Mouse (Mus musculus) myocyte (in vitro differentiated cells): ENCODE measurements around the gene Krt9. TPM values are rescaled to one million over a fixed set of nuclear protein-coding genes. Genes with fewer than 3 reads are reported as not detected.

Source experiments
- H3K27me3 ChIP-seq: one replicate; pipeline ENCODE4 v1.6.1; 2011; ENCODE audit not compliant: control insufficient read depth, insufficient read depth, insufficient read length
- H3K36me3 ChIP-seq: one replicate; pipeline ENCODE4 v1.6.1; 2011; ENCODE audit not compliant: control insufficient read depth, insufficient read depth
- H3K4me2 ChIP-seq: one replicate; pipeline ENCODE4 v1.6.1; 2011; ENCODE audit warnings: low read depth, control low read depth
- H3K4me3 ChIP-seq: one replicate; pipeline ENCODE4 v1.5.1; 2011; ENCODE audit warnings: mild to moderate bottlenecking, control low read depth, moderate library complexity
- H3K79me2 ChIP-seq: one replicate; pipeline ENCODE4 v1.6.1; 2011; ENCODE audit not compliant: control insufficient read depth, insufficient read depth
- H3ac ChIP-seq: one replicate; pipeline ENCODE4 v1.6.1; 2011; ENCODE audit not compliant: control insufficient read depth, insufficient read length
- CEBPB ChIP-seq: IDR thresholded peaks from 2 replicates; pipeline ENCODE4 v1.6.1; 2011; ENCODE audit warnings: mild to moderate bottlenecking, moderate library complexity; ENCODE audit not compliant: poor library complexity, insufficient read depth, severe bottlenecking
- E2F4 ChIP-seq: IDR thresholded peaks from one replicate; pipeline ENCODE4 v1.6.1; 2011; ENCODE audit warnings: mild to moderate bottlenecking, control low read depth, moderate library complexity; ENCODE audit not compliant: insufficient read depth
- MAX ChIP-seq: IDR thresholded peaks from one replicate; pipeline ENCODE4 v1.6.1; 2011; ENCODE audit warnings: low read depth, mild to moderate bottlenecking, control low read depth
- MYOD1 ChIP-seq, 3 experiments: IDR thresholded peaks; one replicate each; pipeline ENCODE4 v1.6.1; 2011; ENCODE audit warnings: control low read depth in 2 of 3, low read depth in 2 of 3, mild to moderate bottlenecking in 2 of 3, moderate library complexity in 1 of 3; ENCODE audit not compliant: insufficient read length in 2 of 3, control insufficient read depth in 1 of 3
- MYOG ChIP-seq, 3 experiments: IDR thresholded peaks; one replicate each; pipeline ENCODE4 v1.6.1; 2011; ENCODE audit warnings: control low read depth in 2 of 3, low read depth in 2 of 3, mild to moderate bottlenecking in 2 of 3; ENCODE audit not compliant: insufficient read length in 2 of 3, control insufficient read depth in 1 of 3, insufficient read depth in 1 of 3
- POLR2A ChIP-seq: IDR thresholded peaks from one replicate; pipeline ENCODE4 v1.6.1; 2011; ENCODE audit warnings: low read depth, mild to moderate bottlenecking, control low read depth, moderate library complexity; ENCODE audit not compliant: insufficient read length
- POLR2AphosphoS2 ChIP-seq: IDR thresholded peaks from one replicate; pipeline ENCODE4 v1.6.1; 2011; ENCODE audit warnings: low read depth, control low read depth; ENCODE audit not compliant: insufficient read length
- REST ChIP-seq: IDR thresholded peaks from one replicate; pipeline ENCODE4 v1.6.1; 2011; ENCODE audit warnings: mild to moderate bottlenecking, control low read depth, moderate library complexity; ENCODE audit not compliant: insufficient read depth, insufficient read length
- SRF ChIP-seq: IDR thresholded peaks from one replicate; pipeline ENCODE4 v1.6.1; 2011; ENCODE audit warnings: low read depth; ENCODE audit not compliant: control insufficient read depth, insufficient read length
- TCF12 ChIP-seq: IDR thresholded peaks from one replicate; pipeline ENCODE4 v1.6.1; 2011; ENCODE audit warnings: mild to moderate bottlenecking, control low read depth; ENCODE audit not compliant: poor library complexity, insufficient read depth, severe bottlenecking
- TCF3 ChIP-seq: IDR thresholded peaks from one replicate; pipeline ENCODE4 v1.6.1; 2011; ENCODE audit warnings: low read depth, control low read depth; ENCODE audit not compliant: insufficient read length
- USF1 ChIP-seq: IDR thresholded peaks from one replicate; pipeline ENCODE4 v1.6.1; 2011; ENCODE audit warnings: low read depth, mild to moderate bottlenecking, control low read depth, moderate library complexity
- polyA plus RNA-seq: library from polyadenylated mRNA; unstranded; fragments of >200 nt; fragmentation: generic; extraction: Trizol; gene quantifications from one replicate; pipeline ENCODE4 v1.2.1, GENCODE M21; 2012; ENCODE audit warnings: missing spikeins

Krt9 gene
- polyA plus RNA-seq, 1 experiment = not detected

GRCm38 (mm10) chr11:100157331-100157730, 35.7 kb downstream of the Krt9 start:
- Histone ChIP-seq H3K4me3 (no peak overlapping the region), H3K79me2 (no peaks in the 10 kb centered on the region)
- TF ChIP-seq MAX (no peak), E2F4 (no peak), POLR2AphosphoS2 (no peak), SRF (no peak), CEBPB (no peak), USF1 (no peak), MYOG (IDR thresholded peaks at IDR 0.05; ENCODE audit: control insufficient read depth in 1 of 3, insufficient read depth in 1 of 3, insufficient read length in 2 of 3, low read depth in 2 of 3) (no peak), TCF12 (no peak), REST (no peak), TCF3 (no peak), MYOD1 (IDR thresholded peaks at IDR 0.05; ENCODE audit: control insufficient read depth in 1 of 3, insufficient read length in 2 of 3, low read depth in 2 of 3) (no peak)

GRCm38 (mm10) chr11:100155497-100156255, 37.4 kb downstream of the Krt9 start:
- Histone ChIP-seq H3K4me3 (no peak overlapping the region), H3K27me3 (no peaks in the 10 kb centered on the region), H3K4me2 (no peak overlapping the region), H3K79me2 (no peaks in the 10 kb centered on the region), H3K36me3 (no peaks in the 10 kb centered on the region), H3ac (no peak overlapping the region)
- no peak for TF ChIP-seq POLR2A
- no peak for TF ChIP-seq REST
- no peak for TF ChIP-seq MAX
- no peak for TF ChIP-seq CEBPB
- TF ChIP-seq USF1 = no peak
- no peak for TF ChIP-seq TCF12
- no peak for TF ChIP-seq TCF3
- no peak for TF ChIP-seq E2F4
- no peak for TF ChIP-seq POLR2AphosphoS2
- TF ChIP-seq MYOG (IDR thresholded peaks at IDR 0.05; ENCODE audit: control insufficient read depth in 1 of 3, insufficient read depth in 1 of 3, insufficient read length in 2 of 3, low read depth in 2 of 3) = no peak
- no peak for TF ChIP-seq MYOD1 (IDR thresholded peaks at IDR 0.05; ENCODE audit: control insufficient read depth in 1 of 3, insufficient read length in 2 of 3, low read depth in 2 of 3)

More at GRCm38 (mm10) chr11:100157331-100157730, 35.7 kb downstream of the Krt9 start:
- Histone ChIP-seq H3ac (no peak overlapping the region), H3K27me3 (no peaks in the 10 kb centered on the region), H3K36me3 (no peaks in the 10 kb centered on the region), H3K4me2 (no peak overlapping the region)

GRCm38 (mm10) chr11:100148615-100149330, 44.3 kb downstream of the Krt9 start, which contains the start of gene Krt19:
Gene Krt19 (minus strand): TSS chr11:100148665.
- Histone ChIP-seq H3K36me3 (no peaks in the 10 kb centered on the region), H3K4me3 (no peak within 1 kb of the TSS), H3K4me2 (peak within 1 kb of the TSS; percentile 76), H3K27me3 (no peaks in the 10 kb centered on the region), H3ac (no peak within 1 kb of the TSS), H3K79me2 (no peaks in the 10 kb centered on the region)
- TF ChIP-seq TCF12 (no peak), E2F4 (no peak), MAX (no peak), POLR2AphosphoS2 (no peak), MYOG (IDR thresholded peaks at IDR 0.05; ENCODE audit: control insufficient read depth in 1 of 3, insufficient read depth in 1 of 3, insufficient read length in 2 of 3, low read depth in 2 of 3) (no peak), REST (no peak), POLR2A (no peak), CEBPB (no peak), TCF3 (no peak), MYOD1 (IDR thresholded peaks at IDR 0.05; ENCODE audit: control insufficient read depth in 1 of 3, insufficient read length in 2 of 3, low read depth in 2 of 3) (no peak), SRF (no peak), USF1 (no peak)

GRCm38 (mm10) chr11:100147566-100148353, 45.3 kb downstream of the Krt9 start:
- TF ChIP-seq REST (no peak), USF1 (no peak), MYOD1 (IDR thresholded peaks at IDR 0.05; ENCODE audit: control insufficient read depth in 1 of 3, insufficient read length in 2 of 3, low read depth in 2 of 3) (no peak), CEBPB (no peak), POLR2AphosphoS2 (no peak), POLR2A (no peak), TCF3 (no peak), MYOG (IDR thresholded peaks at IDR 0.05; ENCODE audit: control insufficient read depth in 1 of 3, insufficient read depth in 1 of 3, insufficient read length in 2 of 3, low read depth in 2 of 3) (no peak), MAX (no peak), SRF (no peak), E2F4 (no peak), TCF12 (no peak)
- Histone ChIP-seq H3K4me3 (no peak overlapping the region), H3K27me3 (no peaks in the 10 kb centered on the region), H3K4me2 (peak overlapping the region; percentile 76), H3K36me3 (no peaks in the 10 kb centered on the region), H3ac (no peak overlapping the region), H3K79me2 (no peaks in the 10 kb centered on the region)
